Mouse (Mus musculus) olfactory bulb, adult 2 months (tissue): Measurements from ENCODE around the gene Atg13. TPM values are rescaled to one million over a fixed set of nuclear protein-coding genes. Genes with fewer than 3 reads are reported as not detected.
A peak's percentile ranks its signal among the peaks of the same experiment; 100 is the strongest.

Source experiments
- H3K27ac ChIP-seq: fragments of 200-500 bp; 2 replicates; pipeline ENCODE4 v1.5.1; 2012; ENCODE audit warnings: low read depth, low read length; ENCODE audit not compliant: insufficient read depth
- H3K4me1 ChIP-seq: fragments of 200-500 bp; 2 replicates; pipeline ENCODE4 v1.6.1; 2012; ENCODE audit warnings: low read length; ENCODE audit not compliant: control insufficient read depth, insufficient read depth
- H3K4me3 ChIP-seq: fragments of 200-500 bp; 2 replicates; pipeline ENCODE4 v1.5.1; 2012; ENCODE audit warnings: mild to moderate bottlenecking, low read depth, low read length, moderate library complexity; ENCODE audit not compliant: insufficient read depth
- CTCF ChIP-seq: fragments of 200-500 bp; IDR thresholded peaks from 2 replicates; pipeline ENCODE4 v1.5.1; 2012; ENCODE audit warnings: low read depth, mild to moderate bottlenecking, low read length, moderate library complexity; ENCODE audit not compliant: insufficient read depth
- POLR2A ChIP-seq: fragments of 200-500 bp; IDR thresholded peaks from 2 replicates; pipeline ENCODE4 v1.6.1; 2012; ENCODE audit warnings: mild to moderate bottlenecking, low read depth, low read length, moderate library complexity; ENCODE audit not compliant: insufficient read depth
- WGBS: fragments of 180-500 bp; shearing (Covaris S2); methylation state at CpG from one replicate; pipeline ENCODE4 v1.1.7; 2018; 5-methylcytosine and 5-hydroxymethylcytosine counted together
- polyA plus RNA-seq: library from polyadenylated mRNA; stranded (reverse); fragments of >200 nt; gene quantifications from 2 replicates; pipeline ENCODE4 v1.2.4, GENCODE M21; 2012; ENCODE audit warnings: low replicate concordance; ENCODE audit not compliant: missing spikeins, insufficient read depth, insufficient read length

Gene Atg13
- polyA plus RNA-seq, 1 experiment = not detected

DNA sequence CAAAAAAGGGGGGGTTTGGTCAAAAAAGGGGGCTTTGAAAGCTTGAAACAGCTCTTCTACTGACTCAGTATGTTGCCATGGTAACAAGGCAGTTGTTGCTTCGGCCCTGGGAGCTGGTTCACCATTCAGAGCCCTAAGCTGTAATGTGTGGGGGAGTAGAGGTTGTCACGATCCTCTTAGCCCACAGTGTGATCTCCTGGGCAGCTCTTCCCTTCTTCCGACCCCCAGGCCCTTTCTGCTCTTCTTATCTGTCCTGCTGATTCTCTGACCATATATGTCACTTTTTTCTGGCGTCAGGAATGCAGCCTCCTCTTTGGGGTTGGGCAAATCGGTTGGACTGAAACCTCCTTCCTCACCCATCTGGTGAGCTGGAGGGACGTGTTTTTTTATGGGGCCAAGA, 57.5 kb downstream of the Atg13 start:
- Histone ChIP-seq H3K4me1 (peaks cover 32% of the 10 kb centered on the region), H3K27ac (peak overlapping the region; percentile 80), H3K4me3 (peak overlapping the region; percentile 16; the same call in 1 of the 2 replicates)
- 19% methylated on average over 6 of the region's 6 CpGs for WGBS
- no peak for TF ChIP-seq POLR2A
- TF ChIP-seq CTCF = no peak

DNA sequence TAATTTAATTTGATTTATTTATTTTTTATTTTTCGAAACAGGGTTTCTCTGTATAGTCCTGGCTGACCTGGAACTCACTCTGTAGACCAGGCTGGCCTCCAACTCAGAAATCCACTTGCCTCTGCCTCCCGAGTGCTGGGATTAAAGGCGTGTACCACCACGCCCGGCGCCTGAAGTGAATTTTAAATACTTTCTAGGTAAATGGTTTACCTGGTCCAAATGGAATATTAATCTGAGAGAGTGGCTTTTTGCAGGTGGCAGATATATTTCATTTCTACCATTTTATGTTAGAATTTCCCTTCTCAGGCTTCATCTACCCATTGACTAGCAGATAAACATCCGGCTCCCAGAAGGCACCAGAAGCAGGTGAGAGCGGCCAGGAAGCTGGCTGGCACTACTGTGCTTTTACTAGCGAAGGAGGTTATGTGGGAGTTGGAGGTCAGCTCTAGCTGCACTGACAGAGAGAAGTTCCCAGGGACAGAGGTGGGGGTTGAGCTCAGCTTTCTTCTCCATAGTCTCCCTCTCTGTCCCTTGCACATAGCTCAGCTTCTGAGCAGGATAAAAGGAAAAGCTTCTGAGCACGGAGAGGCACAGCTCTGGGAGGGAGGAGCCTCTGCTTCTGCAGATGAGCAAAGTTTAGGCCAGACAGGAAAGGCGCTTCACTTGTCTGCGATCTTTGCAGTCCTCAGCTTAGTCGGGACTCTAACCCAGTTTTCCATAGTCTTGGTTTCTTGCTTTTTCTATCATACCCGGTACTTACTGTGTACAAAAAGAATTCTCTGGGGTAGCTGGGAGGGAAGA, 58.7 kb downstream of the Atg13 start:
- H3K27ac ChIP-seq = no peak overlapping the region
- no peak for TF ChIP-seq CTCF
- TF ChIP-seq POLR2A = no peak
- WGBS = 72% methylated on average over 14 of the region's 14 CpGs

DNA sequence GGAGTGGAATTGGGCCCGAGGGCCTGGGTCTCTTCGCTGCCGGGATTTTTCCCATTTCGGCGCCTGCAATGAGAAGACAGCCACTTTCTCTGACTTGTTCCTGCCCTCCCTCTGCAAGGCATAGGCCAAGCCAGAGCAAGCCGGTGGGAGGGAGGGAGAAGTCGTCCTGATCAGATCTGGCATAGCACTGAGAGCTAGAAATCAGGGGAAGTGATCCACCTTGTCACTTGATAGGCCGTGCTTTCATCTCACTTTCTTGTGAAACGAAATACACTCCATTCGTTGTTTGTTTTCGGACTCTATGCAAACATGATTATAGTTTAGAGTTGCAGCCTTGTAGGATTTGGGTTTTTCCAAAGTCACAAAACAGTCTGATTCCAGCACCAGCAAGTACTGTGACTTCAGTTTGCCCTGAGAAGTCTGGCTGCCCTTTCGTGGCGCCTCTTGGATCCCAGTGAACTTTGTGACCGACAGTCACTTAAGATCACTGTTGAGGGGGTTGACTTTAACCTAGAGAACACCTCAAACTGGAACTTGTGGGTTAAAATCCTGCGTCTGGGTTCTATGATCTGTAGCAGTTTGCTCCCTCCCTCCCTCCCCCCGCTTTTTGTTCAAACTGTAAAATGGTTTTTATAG, 59.9 kb downstream of the Atg13 start:
- Histone ChIP-seq H3K27ac (peak overlapping the region; percentile 18; the same call in 1 of the 2 replicates), H3K4me1 (peaks cover 28% of the 10 kb centered on the region), H3K4me3 (peak overlapping the region; percentile 65)
- 10% methylated on average over 16 of the region's 16 CpGs for WGBS
- TF ChIP-seq CTCF (no peak), POLR2A (no peak)

More for the DNA sequence above, 58.7 kb downstream of the Atg13 start:
- Histone ChIP-seq H3K4me1 (peaks cover 32% of the 10 kb centered on the region), H3K4me3 (no peak overlapping the region)

DNA sequence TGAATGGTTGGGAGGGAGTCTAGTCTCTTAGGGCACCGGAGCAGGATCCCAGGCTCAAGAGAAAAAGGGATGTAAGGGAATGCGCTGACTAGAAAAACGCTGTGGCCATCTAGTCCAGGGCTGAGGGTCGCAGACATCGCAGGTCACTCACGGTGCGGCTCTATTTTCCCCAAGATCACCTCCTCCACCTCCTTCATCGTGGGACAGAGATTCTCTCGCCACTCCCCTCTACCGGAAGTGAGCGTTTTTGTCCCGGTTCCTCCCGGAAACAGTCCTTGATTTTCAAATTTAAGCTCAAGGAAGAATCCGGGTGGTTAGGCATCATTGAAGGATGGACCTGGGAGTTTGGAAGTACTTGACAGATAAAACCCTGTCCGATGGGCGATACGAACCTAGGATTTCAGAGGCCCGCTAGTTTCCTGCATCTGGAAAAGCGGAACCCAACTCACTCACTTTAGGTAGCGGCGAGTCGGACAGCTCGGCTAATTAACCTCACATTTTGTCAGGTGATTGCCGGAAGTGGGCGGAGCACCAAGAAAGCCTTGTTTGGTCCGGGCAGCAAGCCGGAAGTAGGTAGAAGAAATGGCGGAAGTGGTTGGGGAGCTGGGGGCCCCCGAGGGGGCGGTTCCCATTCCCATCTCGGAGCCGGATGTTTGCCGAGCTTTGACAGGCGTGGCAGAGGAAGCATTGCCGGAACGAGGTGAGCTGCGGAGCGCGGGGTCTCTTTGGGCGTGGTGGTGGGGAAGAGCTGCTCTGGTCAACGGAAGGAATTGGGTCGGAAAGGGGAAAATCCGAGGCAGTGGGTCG, 60.6 kb downstream of the Atg13 start, which contains the start of the genes Zfp408 and Arhgap1:
Gene Zfp408 (minus strand): TSS at position 239 of the 807 bp plus-strand sequence.
Gene Arhgap1 (plus strand): TSS at position 308 of the 807 bp plus-strand sequence.
- peak within 1 kb of the TSS; percentile 82 for H3K27ac ChIP-seq
- under 1% methylated on average over 44 of the region's 44 CpGs for WGBS

DNA sequence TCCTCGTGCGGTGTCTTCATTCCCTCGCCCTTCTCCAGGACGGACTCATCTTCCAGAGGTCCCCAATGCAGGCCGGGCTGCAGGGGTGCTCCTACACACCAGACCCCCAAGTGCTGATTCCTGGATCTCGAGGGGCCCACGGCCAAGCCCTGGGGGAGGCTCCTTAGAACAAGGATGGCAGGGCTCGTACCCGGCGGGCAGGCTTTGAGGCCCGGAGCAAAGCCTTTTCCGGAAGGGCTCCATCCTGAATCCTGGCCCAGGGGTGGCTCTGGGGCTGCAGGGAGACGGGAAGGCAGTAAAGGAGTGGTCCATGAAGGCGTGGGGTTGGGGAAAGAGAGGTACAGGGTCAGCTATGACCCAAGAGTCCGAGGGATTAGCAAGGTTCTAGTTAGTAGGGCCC, 61.2 kb downstream of the Atg13 start:
- Histone ChIP-seq H3K27ac (0 out of 2 replicates have a peak overlapping the region, but pooled peaks have one; percentile 82), H3K4me1 (peaks cover 31% of the 10 kb centered on the region), H3K4me3 (peak overlapping the region; percentile 65)
- WGBS = 2% methylated on average over 15 of the region's 15 CpGs
- TF ChIP-seq CTCF (no peak), POLR2A (no peak)

More for the DNA sequence above, 60.6 kb downstream of the Atg13 start, which contains the start of the genes Zfp408 and Arhgap1:
- peak within 1 kb of the TSS; percentile 65 for H3K4me3 ChIP-seq
- TF ChIP-seq POLR2A = peak; percentile 60; the same call in 1 of the 2 replicates
- TF ChIP-seq CTCF = no peak
- peaks cover 30% of the 10 kb centered on the region for H3K4me1 ChIP-seq

DNA sequence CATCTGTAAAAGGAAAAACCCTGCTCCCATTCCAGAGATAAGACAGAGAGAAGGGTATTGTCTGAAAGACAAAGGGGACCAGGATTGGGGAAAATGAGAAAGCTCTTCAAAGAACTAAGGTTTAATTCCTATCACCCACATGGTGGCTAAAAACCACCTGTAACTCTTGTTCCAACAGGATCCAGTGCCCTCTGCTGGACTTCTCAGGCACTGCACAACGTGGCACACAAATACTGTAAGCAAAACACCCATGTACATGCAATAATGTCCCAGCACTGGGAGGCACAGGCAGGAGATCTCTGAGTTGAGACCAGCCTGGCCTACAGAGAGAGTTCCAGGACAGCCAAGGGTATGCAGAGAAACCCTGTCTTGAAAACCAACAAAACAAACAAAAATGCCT, 63.6 kb downstream of the Atg13 start:
- WGBS = 23% methylated on average over 1 of the region's 1 CpGs

DNA sequence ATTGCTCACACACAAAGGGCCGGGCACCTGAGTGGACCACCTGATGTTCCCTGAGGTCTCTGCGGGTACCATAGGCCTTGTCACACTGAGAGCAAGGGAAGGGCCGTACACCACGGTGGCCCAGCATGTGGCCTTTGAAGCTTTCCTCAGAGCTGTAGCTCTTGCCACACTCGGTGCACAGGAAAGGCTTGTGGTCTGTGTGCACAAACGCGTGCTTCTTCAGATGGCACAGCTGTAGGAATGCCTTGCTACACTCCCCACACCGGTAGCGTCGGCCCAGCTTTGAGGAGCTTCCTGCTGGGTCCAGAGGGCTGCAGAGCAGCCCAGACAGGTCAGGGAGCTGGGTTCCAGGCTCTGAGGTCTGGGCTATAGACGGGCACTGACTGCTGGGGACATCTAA, 64.6 kb downstream of the Atg13 start:
- Histone ChIP-seq H3K4me1 (peaks cover 10% of the 10 kb centered on the region), H3K27ac (no peak overlapping the region), H3K4me3 (no peak overlapping the region)
- TF ChIP-seq CTCF = no peak
- 93% methylated on average over 11 of the region's 11 CpGs for WGBS

More for the DNA sequence above, 63.6 kb downstream of the Atg13 start:
- no peak overlapping the region for H3K27ac ChIP-seq
- TF ChIP-seq CTCF (no peak), POLR2A (no peak)
- H3K4me1 ChIP-seq = peaks cover 15% of the 10 kb centered on the region
- no peak overlapping the region for H3K4me3 ChIP-seq

DNA sequence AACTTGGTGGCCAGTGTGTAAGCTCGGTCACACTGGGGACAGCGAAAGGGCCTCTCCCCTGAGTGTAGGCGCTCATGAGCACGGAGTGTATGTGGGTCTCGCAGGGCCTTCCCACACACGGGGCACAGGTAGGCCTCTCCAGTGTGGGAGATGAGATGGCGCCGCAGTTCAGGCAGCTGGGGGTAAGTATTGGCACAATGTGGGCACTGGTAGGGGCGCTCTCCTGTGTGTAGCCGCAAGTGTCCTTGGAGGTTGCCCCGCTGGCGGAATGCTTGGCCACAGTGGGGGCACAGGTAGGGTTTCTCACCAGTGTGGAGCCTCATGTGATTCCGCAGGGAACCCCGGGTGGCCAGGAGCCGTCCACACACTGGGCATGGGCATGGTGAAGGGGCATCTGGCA, 65.0 kb downstream of the Atg13 start:
- TF ChIP-seq POLR2A = no peak
- TF ChIP-seq CTCF = no peak
- no peak overlapping the region for H3K4me3 ChIP-seq
- WGBS = 97% methylated on average over 15 of the region's 15 CpGs
- H3K4me1 ChIP-seq = peaks cover 10% of the 10 kb centered on the region
- no peak overlapping the region for H3K27ac ChIP-seq

DNA sequence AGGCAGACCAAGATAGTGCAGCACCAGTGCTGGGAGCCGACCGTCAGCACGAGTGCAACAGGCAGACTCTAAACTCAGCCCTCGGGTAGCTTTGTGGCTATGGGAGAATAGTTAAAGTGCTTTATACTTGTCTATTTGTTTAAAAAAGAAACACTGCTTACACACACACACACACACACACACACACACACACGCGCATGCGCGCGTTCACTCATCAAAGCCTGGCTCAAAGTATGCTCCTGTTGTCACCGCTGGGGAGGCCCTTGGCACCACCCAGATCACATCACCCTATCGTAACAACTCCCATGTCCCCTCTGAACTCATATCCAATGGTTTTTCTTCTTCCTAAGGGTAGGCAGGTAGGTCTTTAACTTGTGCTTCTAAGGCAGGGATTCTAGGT, 66.4 kb downstream of the Atg13 start:
- 93% methylated on average over 11 of the region's 11 CpGs for WGBS
- TF ChIP-seq POLR2A (no peak), CTCF (no peak)
- no peak overlapping the region for H3K27ac ChIP-seq
- no peak overlapping the region for H3K4me3 ChIP-seq
- H3K4me1 ChIP-seq = peaks cover 8% of the 10 kb centered on the region
